Comparison of ENCODE assay signal across 8 mouse cellular contexts in the genomic region with DNA sequence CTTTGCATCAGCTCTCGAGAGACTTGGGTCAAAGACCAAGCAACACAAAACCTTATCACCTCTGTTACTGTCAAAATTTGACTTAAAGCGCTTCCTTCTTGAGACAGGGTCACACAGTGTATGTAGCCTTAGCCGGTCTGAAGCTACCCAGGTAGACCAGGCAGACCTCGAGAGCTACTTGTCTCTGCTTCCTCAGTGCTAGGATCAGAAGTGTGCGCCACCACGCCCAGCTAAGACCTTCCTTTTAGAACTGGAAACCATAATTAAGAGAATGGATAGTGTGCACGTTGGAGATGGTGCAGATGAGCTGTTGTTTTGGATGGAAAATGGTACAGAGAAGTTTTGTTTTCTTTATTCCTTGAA. TPM values are rescaled to one million over a fixed set of nuclear protein-coding genes. Genes with fewer than 3 reads are reported as not detected.
DNase-seq lines count a peak whose midpoint lies in the region; ATAC-seq and TF ChIP-seq lines count a peak whose summit lies in the region.

No protein-coding gene starts in this region.

- intact Hi-C loops in heart, postnatal 14 days (cut with DNase I): loop anchor here (5.0 kb wide), 1 partner anchor 69 kb away; no protein-coding TSS in a partner anchor
- intact Hi-C loops in gastrocnemius, postnatal 14 days (cut with DNase I; ENCODE audit: low total_unique reads): no loop called here

- no peak for TF ChIP-seq EP300 in MEL (IDR thresholded peaks at IDR 0.05; ENCODE audit: low read depth in 1 of 2, low read length in 2 of 2)

- TF ChIP-seq POLR2A in MEL (IDR thresholded peaks at IDR 0.05; ENCODE audit: control insufficient read depth in 1 of 2, insufficient read depth in 1 of 2, low read depth in 1 of 2, low read length in 2 of 2, poor library complexity in 1 of 2): peak in 1 of 2 experiments; percentile 8; a peak in 1 of 4 replicates

- peaks cover 32% of the 10 kb centered on the region for H3K4me1 ChIP-seq in heart, embryonic 13.5 days
- peaks cover 0 to 6% of the 10 kb centered on the region in 2 experiments for H3K4me1 ChIP-seq in MEL (ENCODE audit: control insufficient read depth in 1 of 2, insufficient read depth in 2 of 2, low read length in 2 of 2)
- H3K4me1 ChIP-seq in forebrain, embryonic 15.5 days: peaks cover 27% of the 10 kb centered on the region
- H3K4me1 ChIP-seq in liver, embryonic 15.5 days (replicated peaks): peaks cover 21% of the 10 kb centered on the region

- no peak for DNase-seq in heart, postnatal 14 days
- DNase-seq in MEL (ENCODE audit: low read depth, low spot score): no peak
- DNase-seq in gastrocnemius, postnatal 14 days: no peak
- no peak for DNase-seq in cerebellum, postnatal 36 days
- DNase-seq in layer of hippocampus, adult 9-10 months (ENCODE audit: low spot score): no peak

- H3K9ac ChIP-seq in heart, embryonic 13.5 days: peak overlapping the region; percentile 90
- H3K9ac ChIP-seq in MEL (ENCODE audit: control insufficient read depth, low read depth, low read length, poor library complexity, severe bottlenecking): peak overlapping the region; percentile 66
- peak overlapping the region; percentile 88 for H3K9ac ChIP-seq in forebrain, embryonic 15.5 days (replicated peaks)
- peak overlapping the region; percentile 79 for H3K9ac ChIP-seq in liver, embryonic 15.5 days

- 6% methylated on average over 7 of the region's 7 CpGs for WGBS in heart, embryonic 13.5 days
- WGBS in forebrain, embryonic 15.5 days: 3% methylated on average over 7 of the region's 7 CpGs
- under 1% methylated on average over 7 of the region's 7 CpGs for WGBS in liver, embryonic 15.5 days (ENCODE audit: insufficient replicate concordance)

- H3K36me3 ChIP-seq in heart, embryonic 13.5 days: 0 out of 2 replicates have a peak, but pooled peaks cover 5% of the 10 kb centered on the region
- H3K36me3 ChIP-seq in MEL (ENCODE audit: control insufficient read depth in 1 of 2, insufficient read depth in 2 of 2, low read length in 2 of 2): peaks cover 0 to 8% of the 10 kb centered on the region in 2 experiments; a peak in 2 of 4 replicates
- no peaks in the 10 kb centered on the region for H3K36me3 ChIP-seq in forebrain, embryonic 15.5 days
- no peaks in the 10 kb centered on the region for H3K36me3 ChIP-seq in liver, embryonic 15.5 days (replicated peaks)

- peak overlapping the region; percentile 92 for H3K4me2 ChIP-seq in heart, embryonic 13.5 days
- H3K4me2 ChIP-seq in forebrain, embryonic 15.5 days (replicated peaks): peak overlapping the region; percentile 85
- H3K4me2 ChIP-seq in liver, embryonic 15.5 days: peak overlapping the region; percentile 85

- H3K27ac ChIP-seq in heart, embryonic 13.5 days (replicated peaks): peak overlapping the region; percentile 93
- H3K27ac ChIP-seq in MEL (ENCODE audit: control insufficient read depth, low read depth, low read length): peak overlapping the region; percentile 88
- peak overlapping the region; percentile 95 for H3K27ac ChIP-seq in forebrain, embryonic 15.5 days (replicated peaks)
- peak overlapping the region; percentile 93 for H3K27ac ChIP-seq in liver, embryonic 15.5 days (replicated peaks)

- no peak for TF ChIP-seq CTCF in MEL (IDR thresholded peaks at IDR 0.05 in 2 of 3, conservative IDR thresholded peaks at IDR 0.05 in 1 of 3; ENCODE audit: control insufficient read depth in 1 of 3, insufficient read depth in 1 of 3, low read depth in 2 of 3, low read length in 3 of 3, poor library complexity in 1 of 3, severe bottlenecking in 1 of 3)

- H3K27me3 ChIP-seq in heart, embryonic 13.5 days (replicated peaks): no peaks in the 10 kb centered on the region
- H3K27me3 ChIP-seq in MEL (ENCODE audit: control insufficient read depth in 1 of 2, insufficient read depth in 2 of 2, low read length in 2 of 2): no peaks in the 10 kb centered on the region
- H3K27me3 ChIP-seq in forebrain, embryonic 15.5 days: no peaks in the 10 kb centered on the region
- H3K27me3 ChIP-seq in liver, embryonic 15.5 days: no peaks in the 10 kb centered on the region

- no peaks in the 10 kb centered on the region for H3K9me3 ChIP-seq in heart, embryonic 13.5 days
- no peaks in the 10 kb centered on the region for H3K9me3 ChIP-seq in MEL (replicated peaks; ENCODE audit: insufficient read depth, low read length)
- no peaks in the 10 kb centered on the region for H3K9me3 ChIP-seq in forebrain, embryonic 15.5 days
- H3K9me3 ChIP-seq in liver, embryonic 15.5 days (replicated peaks): no peaks in the 10 kb centered on the region

- peak overlapping the region; percentile 75 for H3K4me3 ChIP-seq in heart, embryonic 13.5 days
- peak overlapping the region; percentile 72 to 85 for H3K4me3 ChIP-seq in MEL (ENCODE audit: control insufficient read depth in 1 of 2, insufficient read depth in 1 of 2, low read depth in 2 of 2, low read length in 2 of 2)
- peak overlapping the region; percentile 78 for H3K4me3 ChIP-seq in forebrain, embryonic 15.5 days
- peak overlapping the region; percentile 81 for H3K4me3 ChIP-seq in liver, embryonic 15.5 days (replicated peaks)

- no peak for TF ChIP-seq RAD21 in MEL (IDR thresholded peaks at IDR 0.05; ENCODE audit: low read depth, low read length)

- ATAC-seq in heart, embryonic 13.5 days (ENCODE audit: extremely low read depth, insufficient number of reproducible peaks, low FRiP score, low TSS enrichment): peak; percentile 8; the same call in 1 of the 2 replicates
- peak; percentile 66 for ATAC-seq in forebrain, embryonic 15.5 days (replicated peaks)
- peak; percentile 73 for ATAC-seq in liver, embryonic 15.5 days (ENCODE audit: insufficient read depth)

- peaks cover 16% of the 10 kb centered on the region for H3K79me2 ChIP-seq in MEL (ENCODE audit: control insufficient read depth, insufficient read depth, low read length, poor library complexity)

TF ChIP-seq in MEL, 35 proteins besides CTCF, POLR2A, EP300 and RAD21:
- TF ChIP-seq SIN3A (IDR thresholded peaks at IDR 0.05; ENCODE audit: low read length) (0 out of 2 replicates have a peak, but pooled peaks have one; percentile 51), ELF1 (IDR thresholded peaks at IDR 0.05; ENCODE audit: low read depth, low read length) (no peak), HCFC1 (IDR thresholded peaks at IDR 0.05; ENCODE audit: low read depth, low read length) (no peak), ZKSCAN1 (IDR thresholded peaks at IDR 0.05; ENCODE audit: low read depth, low read length) (no peak), MXI1 (IDR thresholded peaks at IDR 0.05; ENCODE audit: low read depth, low read length) (peak; percentile 53; the same call in 1 of the 2 replicates), TBP (IDR thresholded peaks at IDR 0.05; ENCODE audit: low read depth, low read length) (0 out of 2 replicates have a peak, but pooled peaks have one; percentile 19)
TF ChIP-seq in MEL: peak in this region for 3.

RNA-seq across cellular contexts. Expression of gene Insig2, which starts 4.2 kb away (rescaled TPM):
- polyA plus RNA-seq in heart, embryonic 13.5 days (2015; fragmentation: Nextera tagmentation; extraction: Ambion mirVana): 37.6 and 39.9 TPM in 2 replicates
- total RNA-seq in heart, postnatal 14 days (2021): 10 to 100 TPM; 62.6 to 64.8 TPM
- 11.0 and 16.9 TPM in 2 replicates for total RNA-seq in MEL (2012; rRNA removed)
- 10 to 100 TPM in 1 of 2 experiments, not detected in 1; 16.1 TPM for polyA plus RNA-seq in MEL (2012; ENCODE audit: insufficient read depth in 1 of 2, insufficient read length in 2 of 2, low read depth in 1 of 2, low replicate concordance in 2 of 2, missing spikeins in 1 of 2)
- 40.5 and 44.4 TPM in 2 replicates for polyA plus RNA-seq in forebrain, embryonic 15.5 days (2015; fragmentation: Nextera tagmentation; extraction: Ambion mirVana)
- polyA plus RNA-seq in liver, embryonic 15.5 days (2015; fragmentation: Nextera tagmentation; extraction: Ambion mirVana): 9.6 and 9.7 TPM in 2 replicates
- 10 to 100 TPM; 45.3 to 47.9 TPM for total RNA-seq in gastrocnemius, postnatal 14 days (2021)

Comparison
In these comparisons a context has a peak if more than half of its experiments do, and no peak if none do; other contexts are left out.
1. ATAC-seq: peak in every context shown above with its lines; median percentile 73 in liver, embryonic 15.5 days; 66 in forebrain, embryonic 15.5 days; 8 in heart, embryonic 13.5 days.